Mouse (Mus musculus): Measurements from ENCODE around the gene Lgr6.

DNA sequence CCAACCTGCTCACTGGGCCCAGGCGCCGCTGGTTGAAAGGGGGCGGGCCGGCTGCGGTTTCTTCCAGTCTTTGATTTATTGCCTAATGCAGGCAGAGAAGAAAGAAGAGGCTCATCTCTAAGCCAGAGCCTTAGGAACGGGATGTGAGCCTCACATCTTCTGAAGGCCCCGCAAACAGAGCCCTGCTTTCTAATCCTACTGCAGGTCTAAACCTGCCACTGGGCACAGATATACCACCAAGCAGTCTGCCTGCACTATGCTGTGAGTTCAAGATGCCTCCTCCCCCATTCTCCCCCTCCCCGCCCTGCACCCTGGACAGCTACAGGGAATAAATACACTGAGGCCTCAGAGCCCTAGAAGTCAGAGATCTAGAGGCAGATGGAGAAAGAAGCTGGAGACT is 35.2 kb downstream of the Lgr6 start:
- TF ChIP-seq CTCF (IDR thresholded peaks at IDR 0.05; ENCODE audit: extremely low read depth, insufficient read depth, insufficient read length, insufficient replicate concordance) (no peak), POLR2A (IDR thresholded peaks at IDR 0.05; ENCODE audit: low read depth, low read length) (no peak)
